Mouse (Mus musculus): ENCODE measurements at regions not wholly inside any gene's neighbourhood (a gene's known extent, or its start where the extent isn't known, plus 50 kb on each side); places are given as distances from the start of the nearest gene placed in this dataset.

GRCm38 (mm10) chrX:13014051-13014450 lies 57.2 kb upstream of the Usp9x start:
- no peak for DNase-seq (ENCODE audit: low spot score)

GRCm38 (mm10) chrX:13013086-13013485 lies 58.2 kb upstream of the Usp9x start:
- no peak for DNase-seq (ENCODE audit: low spot score)

- DNase-seq (ENCODE audit: low spot score): no peak
Measured at GRCm38 (mm10) chrX:12990777-12991176, 80.5 kb upstream of the Usp9x start.

- peak; percentile 22 for DNase-seq (ENCODE audit: low spot score)
Measured at GRCm38 (mm10) chrX:12977676-12978075, 93.6 kb upstream of the Usp9x start.

- peak; percentile 30 for DNase-seq (ENCODE audit: low spot score)
Measured at GRCm38 (mm10) chrX:12968979-12969746, 102.1 kb upstream of the Usp9x start.

- DNase-seq (ENCODE audit: low spot score): no peak
Measured at GRCm38 (mm10) chrX:12959467-12960314, 111.6 kb upstream of the Usp9x start.

- DNase-seq (ENCODE audit: low spot score): no peak
Measured at GRCm38 (mm10) chrX:12958873-12959272, 112.4 kb upstream of the Usp9x start.

GRCm38 (mm10) chrX:12950928-12951660 lies 120.2 kb upstream of the Usp9x start:
- DNase-seq (ENCODE audit: low spot score): no peak

GRCm38 (mm10) chrX:12942451-12942850 lies 128.8 kb upstream of the Usp9x start:
- no peak for DNase-seq (ENCODE audit: low spot score)

GRCm38 (mm10) chrX:12936406-12937172 lies 134.7 kb upstream of the Usp9x start:
- DNase-seq (ENCODE audit: low spot score): peak; percentile 25

- DNase-seq (ENCODE audit: low spot score): no peak
Measured at GRCm38 (mm10) chrX:12933294-12933807, 137.9 kb upstream of the Usp9x start.

GRCm38 (mm10) chrX:12930242-12930641 lies 141.1 kb upstream of the Usp9x start:
- DNase-seq (ENCODE audit: low spot score): no peak

- no peak for DNase-seq (ENCODE audit: low spot score)
Measured at GRCm38 (mm10) chrX:12927797-12928589, 143.3 kb upstream of the Usp9x start.

- no peak for DNase-seq (ENCODE audit: low spot score)
Measured at GRCm38 (mm10) chrX:12924705-12925644, 146.3 kb upstream of the Usp9x start.

GRCm38 (mm10) chrX:12919576-12919975 lies 151.7 kb upstream of the Usp9x start:
- no peak for DNase-seq (ENCODE audit: low spot score)

- DNase-seq (ENCODE audit: low spot score): no peak
Measured at GRCm38 (mm10) chrX:12917105-12917504, 154.2 kb upstream of the Usp9x start.

- no peak for DNase-seq (ENCODE audit: low spot score)
Measured at GRCm38 (mm10) chrX:12916684-12917083, 154.6 kb upstream of the Usp9x start.

GRCm38 (mm10) chrX:12900256-12900655 lies 138.4 kb upstream of the Med14 start:
- no peak for DNase-seq (ENCODE audit: low spot score)

- no peak for DNase-seq (ENCODE audit: low spot score)
Measured at GRCm38 (mm10) chrX:12891468-12891867, 129.6 kb upstream of the Med14 start.
